Mouse (Mus musculus): ENCODE data around the gene Capn2.

Capn2 gene

DNA sequence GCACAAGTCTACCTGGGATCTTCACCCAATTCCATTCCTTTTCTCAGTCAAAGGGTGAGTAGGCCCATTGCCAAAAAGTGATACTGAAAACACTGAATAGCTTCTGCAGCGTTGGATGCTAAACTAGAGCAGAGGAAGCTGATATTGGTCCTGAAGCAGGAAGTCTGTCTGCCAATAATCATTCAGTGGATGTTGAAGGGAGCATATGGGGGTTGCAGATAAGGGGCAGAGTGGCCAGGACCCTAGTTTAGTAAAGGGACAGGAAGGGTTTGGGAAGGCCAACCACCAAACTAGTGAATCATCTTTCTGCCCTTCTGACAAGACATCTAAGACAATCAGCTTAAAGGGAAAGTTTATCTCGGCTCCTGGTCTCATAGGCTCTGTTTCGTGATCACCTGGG is 6.3 kb upstream of the Capn2 start:
- no peak for DNase-seq

DNA sequence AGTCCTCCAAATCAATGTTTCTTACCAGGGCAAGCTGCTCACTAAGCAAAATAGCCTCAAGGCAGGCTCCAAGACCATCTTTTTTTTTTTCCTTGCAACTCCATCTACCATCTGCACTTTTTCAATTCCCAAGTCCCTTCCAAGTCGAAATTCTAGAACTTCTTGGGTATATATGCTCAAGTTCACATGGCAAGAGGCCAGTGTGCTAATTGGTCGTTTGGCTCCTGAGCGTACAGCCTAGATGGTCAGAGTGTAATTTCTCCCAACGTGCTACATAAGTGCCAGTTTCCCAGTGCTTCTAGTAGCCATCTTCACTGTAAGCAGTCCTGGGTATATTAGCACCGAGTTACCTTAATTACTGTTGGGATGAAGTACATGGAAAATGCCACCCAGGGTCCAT is 5.6 kb upstream of the Capn2 start:
- DNase-seq: no peak

DNA sequence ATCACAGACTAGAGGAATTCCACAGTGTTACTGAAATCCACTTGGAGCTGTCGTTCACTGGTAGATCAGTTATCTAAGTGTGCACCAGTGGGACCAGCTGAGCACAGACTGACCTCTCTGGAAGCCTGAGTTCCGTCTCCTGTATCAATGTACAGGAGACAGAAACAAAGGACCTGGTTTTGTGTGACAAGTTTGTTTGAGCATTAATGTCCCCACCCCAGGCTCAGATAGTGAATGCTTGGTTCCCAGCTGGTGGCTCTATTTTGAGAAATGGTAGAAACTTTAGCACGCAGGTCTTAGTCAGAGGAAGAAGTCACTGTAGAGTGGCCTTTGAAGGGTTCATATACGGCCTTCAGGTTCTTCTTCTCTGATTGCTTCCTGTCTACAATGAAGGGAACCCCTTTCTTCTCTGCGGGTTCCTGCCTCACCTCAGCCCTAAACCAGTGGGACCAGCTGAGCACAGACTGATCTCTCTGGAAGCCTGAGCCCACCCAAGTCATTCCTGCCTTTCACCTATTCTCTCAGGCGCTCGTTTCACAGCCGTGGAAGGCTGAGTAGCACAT is 3.6 kb upstream of the Capn2 start:
- DNase-seq: no peak

DNA sequence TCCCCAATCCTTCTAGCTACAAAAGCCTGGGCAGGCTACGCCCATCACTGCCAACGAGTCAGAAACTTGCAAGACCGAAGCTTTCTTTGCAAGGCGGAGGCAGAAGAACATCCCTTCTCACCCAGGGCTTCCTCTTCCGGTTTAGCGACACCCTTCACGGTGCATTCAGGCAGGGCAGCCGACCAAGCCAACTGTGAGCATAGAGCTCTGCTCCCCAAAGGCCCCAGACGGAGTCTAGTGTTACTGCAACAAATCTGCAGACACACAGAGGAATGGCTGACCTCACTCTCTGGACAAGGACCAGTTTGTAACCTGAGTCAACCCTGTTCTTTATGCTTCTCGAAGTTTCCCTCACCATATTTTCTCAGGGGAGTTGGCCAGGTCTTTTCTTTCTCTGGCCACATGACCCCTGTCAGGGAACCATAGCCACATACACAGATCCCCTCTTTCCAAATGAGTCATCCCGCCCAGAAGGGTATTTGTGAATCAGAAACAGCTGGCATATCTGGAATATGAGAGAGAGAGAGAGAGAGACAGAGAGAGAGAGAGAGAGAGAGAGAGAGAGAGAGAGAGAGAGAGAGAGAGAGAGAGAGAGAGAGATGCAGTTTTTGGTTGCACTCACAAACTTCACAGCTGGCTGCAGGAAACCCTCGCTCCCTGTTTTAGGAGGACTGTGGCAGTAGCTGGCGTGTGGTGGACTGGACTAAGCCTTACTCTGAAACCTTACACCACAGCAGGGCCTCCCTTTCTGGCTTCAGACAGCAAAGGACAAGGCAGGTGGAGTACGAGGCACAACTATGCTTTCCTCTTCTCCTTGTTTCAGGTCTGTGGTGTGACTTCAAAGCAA is 2.9 kb upstream of the Capn2 start:
- no peak for DNase-seq

DNA sequence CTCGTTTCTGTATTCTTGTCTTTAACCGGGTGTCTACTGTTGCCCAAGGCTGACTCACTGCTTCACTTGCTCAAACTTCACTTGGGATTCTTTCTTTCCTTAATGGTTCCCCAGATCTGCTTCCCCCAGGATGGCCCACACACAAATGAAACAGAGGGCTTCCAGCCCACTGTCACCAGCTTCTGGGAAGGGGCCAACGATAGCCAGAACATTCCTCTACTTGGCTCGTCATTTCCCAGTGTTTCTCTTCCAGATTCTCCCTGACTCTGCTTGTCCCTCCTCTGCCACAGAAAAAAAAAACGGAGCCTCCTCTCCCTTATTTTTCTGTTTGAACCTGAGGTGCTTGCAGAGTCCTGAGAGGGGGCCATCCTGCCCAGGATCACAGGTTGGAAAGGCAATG is 1.9 kb upstream of the Capn2 start:
- no peak for DNase-seq

DNA sequence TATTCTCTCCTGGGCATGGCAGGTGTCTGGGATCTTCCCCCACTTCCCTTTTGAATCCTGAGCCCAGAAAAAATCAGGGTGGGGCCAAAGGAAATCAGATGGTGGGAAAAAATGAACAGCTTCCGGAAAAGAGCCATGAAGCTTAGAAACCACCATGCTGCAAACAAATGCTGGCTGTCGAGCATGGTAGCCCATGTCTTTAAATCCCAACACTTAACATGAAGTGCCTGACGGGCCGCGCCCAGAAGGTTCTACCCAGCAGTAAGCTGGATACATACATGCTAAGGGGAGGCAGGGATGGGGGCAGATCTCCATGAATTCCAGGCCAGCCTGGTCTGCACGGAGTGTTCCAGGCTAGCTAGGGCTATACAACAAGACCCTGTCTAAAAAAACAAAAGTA is 1.4 kb upstream of the Capn2 start:
- no peak for DNase-seq

DNA sequence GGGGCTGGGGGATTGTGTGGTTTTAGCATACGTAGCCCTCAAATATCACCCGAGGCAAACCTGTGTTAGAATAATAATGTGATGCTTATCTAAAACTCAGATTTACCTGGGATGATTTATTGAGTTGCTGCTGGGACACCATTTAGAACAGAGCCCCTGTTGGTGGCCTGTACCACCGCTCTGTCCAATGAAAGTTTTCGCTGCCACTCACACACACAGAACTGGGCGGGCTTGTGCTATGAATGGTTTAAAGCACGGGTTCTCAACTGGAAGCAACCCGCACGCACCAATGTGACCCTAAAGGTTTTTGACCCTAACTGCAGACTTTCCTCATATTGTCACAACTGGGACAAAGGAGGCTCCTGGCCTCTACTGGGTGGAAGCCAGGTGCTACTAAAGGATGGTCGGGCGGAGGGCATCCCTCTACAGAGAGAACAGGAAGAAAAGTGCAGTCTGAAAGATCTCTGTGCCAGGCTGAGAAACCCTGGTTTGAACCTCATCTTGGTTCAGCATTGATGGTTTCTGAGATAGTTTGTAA is 804 bp upstream of the Capn2 start:
- DNase-seq: no peak

DNA sequence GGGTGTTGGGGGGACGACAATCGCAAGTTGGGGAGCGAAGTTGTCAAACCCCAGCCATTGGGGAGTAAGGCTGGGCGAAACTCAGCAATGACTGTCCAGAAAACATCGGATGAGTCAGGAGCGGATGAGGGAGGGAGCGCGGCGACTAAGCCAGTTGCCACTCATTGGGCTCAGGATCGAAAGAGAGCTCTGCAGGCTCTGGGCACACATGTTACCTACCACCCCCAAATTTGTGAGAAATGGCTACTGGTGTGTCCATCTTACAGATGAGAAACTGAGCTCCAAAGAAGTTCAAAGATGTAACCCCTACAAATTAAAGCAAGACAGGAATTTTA is 236 bp upstream of the Capn2 start:
- no peak for DNase-seq

DNA sequence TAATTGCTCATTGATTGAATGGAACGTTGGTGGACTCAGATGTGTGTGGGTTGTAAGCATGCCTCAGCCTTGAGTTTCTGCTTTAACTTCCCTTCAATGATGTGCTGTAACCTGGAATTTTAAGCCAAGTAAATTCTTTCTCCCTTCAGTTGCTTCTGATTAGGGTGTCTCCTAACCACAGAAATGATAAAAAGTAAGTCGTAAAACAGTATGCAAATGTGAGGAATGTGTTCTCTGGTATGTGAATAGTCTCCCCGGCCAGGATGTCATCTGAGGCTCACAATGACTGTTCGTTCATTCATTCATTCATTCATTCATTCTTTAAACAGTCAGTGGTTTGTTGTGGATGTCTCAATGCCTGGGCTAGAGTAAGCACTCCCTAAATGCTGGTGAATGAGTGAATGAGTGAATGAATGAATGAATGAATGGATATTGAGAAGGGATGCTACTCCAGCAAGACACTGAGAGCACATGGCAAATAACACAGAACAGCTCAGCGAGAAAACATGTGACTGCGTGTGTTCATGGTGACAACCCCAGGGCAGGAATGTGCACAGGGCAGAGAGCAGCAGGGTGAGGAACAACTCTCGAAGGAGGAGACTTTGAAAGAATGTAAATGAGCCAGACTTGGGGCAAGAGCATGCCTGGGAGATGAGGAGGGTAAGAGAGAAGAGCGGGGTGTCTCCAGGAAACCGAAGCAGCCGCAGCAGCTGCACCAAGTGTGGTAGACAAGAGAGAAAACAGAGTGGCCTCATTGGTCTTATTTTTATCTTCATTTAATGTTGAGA is 2.4 kb downstream of the Capn2 start:
- DNase-seq: no peak

DNA sequence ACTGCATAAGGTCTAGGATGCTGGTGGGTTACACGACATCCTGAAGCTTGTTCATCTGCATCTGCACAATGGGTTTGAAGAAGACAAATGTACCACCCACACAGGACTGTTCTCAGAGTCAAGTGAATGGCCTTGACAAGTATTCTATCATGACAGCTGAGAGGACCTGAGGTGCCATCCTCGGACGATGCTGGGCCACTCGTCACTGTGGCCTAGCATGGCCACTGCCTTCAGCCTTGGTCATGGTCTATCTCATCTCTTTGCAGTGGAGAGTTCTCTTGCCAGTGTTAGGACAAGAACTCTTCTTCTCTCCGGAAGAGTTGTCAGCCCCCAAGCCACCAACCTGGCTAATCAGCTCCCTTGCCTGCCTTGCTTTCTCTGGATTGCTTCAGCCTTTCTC is 3.7 kb downstream of the Capn2 start:
- no peak for DNase-seq

DNA sequence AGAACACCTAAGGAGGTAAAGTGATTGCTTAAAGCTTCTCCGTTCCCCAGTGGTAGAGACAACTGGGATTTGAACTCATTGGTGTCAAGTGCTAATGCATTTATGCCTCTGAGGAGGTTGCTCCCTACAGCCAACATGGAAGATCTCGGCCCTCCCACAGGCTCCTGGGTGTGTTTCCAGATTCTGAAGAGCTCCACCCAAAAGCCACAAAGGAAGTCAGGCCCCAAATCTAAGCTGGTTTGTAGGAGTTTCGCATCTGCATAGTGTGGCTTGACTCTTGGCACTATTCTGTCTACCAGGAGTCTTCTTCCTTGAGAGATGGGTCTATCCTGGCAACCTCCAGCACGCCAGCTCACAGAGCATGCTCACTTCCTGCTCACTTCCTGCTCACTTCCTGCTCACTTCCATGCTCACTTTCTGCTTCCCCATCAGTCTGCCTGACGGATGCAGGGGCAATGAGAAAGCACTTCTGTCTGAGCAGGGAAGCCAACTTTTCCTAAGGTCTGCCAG is 4.5 kb downstream of the Capn2 start:
- no peak for DNase-seq

DNA sequence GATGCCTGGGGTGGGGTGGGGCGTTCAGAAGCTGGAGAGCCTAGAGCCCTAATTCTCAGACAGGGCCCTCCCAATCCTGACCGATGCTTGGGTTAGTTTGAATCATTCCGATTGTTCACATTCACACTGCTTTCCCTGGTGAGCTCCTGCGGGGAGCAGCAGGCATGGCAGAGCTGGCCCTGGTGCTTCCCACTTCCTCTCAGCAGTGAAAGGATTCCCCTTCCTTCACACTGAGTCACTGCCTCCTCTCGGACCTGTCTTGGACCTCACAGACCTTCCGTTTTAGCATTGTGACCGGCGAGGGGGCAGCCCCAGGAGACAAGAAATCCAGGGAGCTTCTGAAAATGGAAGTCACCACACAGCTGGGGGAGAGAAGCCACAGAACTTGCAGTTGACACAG is 5.6 kb downstream of the Capn2 start:
- DNase-seq: no peak

DNA sequence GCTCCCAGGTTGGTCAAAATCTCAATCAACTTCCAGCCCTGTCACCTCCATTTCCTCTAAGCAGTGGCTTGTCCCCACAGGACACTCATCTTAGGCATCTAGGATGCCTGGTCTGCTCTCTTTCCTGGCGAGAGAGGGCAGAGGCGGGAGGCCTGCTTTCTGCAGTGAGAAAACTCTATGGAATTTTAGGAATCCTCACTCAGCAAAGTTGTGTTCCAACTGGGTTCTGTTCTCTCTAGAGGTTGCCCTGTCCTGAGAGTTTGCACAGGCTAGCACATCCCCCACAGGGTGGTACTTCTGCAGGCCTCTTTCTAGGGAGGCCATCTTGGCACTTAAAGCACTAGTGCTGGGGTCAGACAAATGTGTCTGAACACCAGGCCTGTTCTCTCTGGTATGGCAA is 6.3 kb downstream of the Capn2 start:
- DNase-seq: no peak

DNA sequence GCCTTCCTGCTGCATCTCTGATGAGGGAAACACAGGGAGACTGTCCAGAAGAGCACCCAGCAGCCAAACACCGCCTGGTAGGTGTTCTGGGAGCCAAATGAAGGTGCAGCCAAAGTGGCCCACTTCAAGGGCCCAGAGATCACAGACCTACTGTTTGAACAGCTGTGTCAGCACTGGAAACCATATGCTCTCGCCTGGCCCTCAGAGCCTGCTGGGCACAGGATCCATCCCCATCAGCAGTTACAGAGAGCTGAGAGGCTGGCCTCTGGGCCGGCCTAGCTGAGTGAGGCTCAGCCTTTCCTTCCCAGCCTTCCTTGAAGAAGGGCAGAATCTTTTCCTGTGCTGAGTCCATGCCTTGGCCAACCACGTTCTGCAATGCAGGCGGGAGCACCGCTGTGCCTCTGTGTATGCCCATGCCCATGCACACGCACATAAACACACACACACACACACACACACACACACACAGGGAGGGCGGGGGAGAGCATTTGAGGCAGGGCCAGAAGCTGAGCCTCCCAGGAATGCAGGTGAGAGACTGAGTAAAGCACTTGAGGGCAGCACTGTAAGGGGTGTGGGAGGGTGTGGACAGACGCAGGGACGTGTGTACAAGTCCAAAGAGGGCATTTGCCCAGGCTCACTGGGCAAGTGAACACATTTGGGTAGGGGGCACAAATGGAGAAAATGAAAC is 8.2 kb downstream of the Capn2 start:
- DNase-seq: no peak

DNA sequence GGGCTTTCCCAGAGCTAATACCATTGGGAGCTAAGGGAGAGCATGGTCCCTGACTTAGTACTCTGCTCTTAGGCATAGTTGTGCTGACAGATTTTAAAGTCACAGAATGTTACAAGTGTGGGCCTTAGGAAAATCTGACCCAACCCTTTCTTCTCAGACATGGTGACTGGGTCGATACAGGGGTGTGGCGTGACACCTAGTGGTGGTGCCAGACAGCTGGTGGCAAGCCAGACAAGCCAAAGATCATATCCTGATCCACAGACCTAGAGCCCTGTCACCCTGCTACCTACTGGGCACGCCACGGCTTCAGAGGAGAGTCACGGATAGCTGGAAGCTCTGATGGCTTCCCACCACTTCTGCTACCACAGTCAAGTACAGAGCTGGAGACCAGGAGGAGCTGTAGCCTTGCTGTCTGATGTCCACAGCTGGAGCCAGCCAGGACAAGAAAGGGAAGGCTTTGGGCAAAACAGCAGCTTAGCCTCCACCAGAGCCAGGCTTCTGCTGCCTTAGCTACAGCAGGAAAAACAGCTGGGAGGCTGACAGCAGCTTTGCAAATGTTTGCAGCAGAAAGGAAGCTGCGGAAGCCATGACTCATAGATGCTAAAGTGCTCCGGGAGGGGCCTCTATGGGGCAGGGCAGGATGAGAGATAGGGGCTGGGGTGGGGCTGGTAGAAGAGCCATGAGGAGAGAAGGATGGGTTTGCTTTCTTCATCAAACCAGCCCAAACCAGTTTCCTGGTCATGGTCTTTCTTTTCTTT is 11.0 kb downstream of the Capn2 start:
- DNase-seq: peak; percentile 62

DNA sequence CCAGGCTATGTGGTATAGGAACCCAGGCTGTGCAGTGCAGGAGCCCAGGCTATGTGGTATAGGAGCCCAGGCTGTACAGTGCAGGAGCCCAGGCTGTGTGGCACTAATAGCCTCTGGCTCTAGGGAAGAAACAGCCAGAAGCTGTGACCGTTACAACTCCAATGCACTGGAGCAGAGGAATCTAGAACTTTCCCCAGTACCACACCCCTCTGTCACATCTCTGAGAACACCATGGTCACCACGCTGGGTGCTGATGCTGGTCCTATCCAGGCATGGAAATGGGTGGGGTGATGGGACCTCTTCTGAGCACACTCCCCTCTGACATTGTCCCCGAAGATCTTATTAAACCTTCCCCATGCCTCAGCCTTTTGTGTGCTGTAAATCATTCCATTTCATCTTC is 12.1 kb downstream of the Capn2 start:
- no peak for DNase-seq

DNA sequence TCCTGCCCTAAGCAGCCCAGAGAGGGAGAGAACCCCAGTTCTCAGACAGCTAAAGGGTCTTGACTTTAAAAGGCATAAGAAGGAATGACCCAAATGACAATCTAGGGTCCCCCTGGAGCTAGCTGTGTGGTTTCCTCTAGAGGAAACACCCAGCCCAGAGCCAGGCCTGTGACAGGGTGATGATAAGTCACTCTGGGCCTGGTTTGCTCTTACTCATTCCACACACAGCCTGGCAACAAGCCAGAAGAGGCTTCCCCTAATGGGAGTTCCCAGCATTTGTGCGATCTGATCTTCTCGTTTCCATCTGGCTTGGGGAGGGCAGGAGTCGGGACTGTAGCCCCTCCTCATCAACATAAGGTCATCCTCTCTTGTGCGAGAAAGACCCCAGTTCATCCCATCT is 13.2 kb downstream of the Capn2 start:
- DNase-seq: peak; percentile 60

DNA sequence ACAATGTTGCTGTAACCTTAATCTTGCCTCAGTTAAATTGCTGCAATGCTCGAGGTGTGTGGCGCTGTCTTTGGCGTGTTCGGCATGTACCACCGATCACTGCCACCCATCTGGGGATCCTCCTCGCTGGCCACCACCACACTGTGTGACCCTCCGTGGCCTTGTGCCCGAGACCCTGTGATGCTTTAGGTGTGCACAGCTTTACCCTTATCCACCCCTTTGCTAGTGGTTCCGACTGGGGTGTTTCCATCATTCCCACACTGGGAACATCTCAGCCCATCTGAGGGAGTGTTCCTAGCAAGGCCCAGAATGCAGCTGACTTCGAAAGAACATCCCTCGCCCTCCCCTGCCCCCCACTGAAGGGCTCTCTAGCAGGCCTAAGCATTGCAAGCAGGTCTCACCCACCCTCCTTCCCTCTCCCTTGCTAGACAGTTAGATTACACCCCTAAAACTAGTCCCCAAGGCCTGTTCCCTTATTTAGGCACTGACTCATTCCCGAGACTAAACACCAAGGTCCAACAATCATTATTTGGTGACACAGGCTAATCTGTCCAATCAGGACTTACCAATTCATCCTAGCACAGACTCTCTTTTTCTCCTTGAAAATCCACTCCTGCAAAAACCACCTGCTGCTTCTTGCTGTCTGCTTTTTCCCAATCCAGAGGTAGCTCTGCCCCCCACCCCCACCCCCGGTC is 14.1 kb downstream of the Capn2 start:
- DNase-seq: no peak

DNA sequence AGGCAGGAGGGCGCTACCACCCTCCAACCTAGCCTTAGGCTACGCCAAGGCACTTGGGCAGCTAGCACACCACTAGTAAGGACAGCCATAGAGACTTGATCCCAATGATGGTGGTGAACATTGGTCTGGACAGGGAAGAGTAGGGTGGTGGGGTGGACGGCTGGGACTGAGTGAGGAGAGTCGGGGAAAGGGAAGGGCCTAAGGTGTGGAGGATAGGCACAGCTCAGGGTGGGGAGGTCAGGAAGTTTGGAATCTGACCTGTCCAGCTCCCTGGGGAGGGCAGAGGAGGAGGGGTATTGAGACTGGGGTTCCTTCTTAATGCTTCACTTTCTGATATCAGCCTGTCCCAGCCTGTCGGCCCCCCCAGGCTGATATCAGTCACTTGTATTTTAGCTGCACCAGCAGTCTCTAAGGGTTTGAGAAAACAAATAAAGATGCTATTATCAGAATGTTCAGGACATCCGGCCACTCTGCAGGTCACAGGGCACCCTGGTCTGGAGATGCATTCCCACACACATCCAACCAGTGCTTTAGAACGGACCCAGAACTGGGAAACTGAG is 14.8 kb downstream of the Capn2 start:
- no peak for DNase-seq

DNA sequence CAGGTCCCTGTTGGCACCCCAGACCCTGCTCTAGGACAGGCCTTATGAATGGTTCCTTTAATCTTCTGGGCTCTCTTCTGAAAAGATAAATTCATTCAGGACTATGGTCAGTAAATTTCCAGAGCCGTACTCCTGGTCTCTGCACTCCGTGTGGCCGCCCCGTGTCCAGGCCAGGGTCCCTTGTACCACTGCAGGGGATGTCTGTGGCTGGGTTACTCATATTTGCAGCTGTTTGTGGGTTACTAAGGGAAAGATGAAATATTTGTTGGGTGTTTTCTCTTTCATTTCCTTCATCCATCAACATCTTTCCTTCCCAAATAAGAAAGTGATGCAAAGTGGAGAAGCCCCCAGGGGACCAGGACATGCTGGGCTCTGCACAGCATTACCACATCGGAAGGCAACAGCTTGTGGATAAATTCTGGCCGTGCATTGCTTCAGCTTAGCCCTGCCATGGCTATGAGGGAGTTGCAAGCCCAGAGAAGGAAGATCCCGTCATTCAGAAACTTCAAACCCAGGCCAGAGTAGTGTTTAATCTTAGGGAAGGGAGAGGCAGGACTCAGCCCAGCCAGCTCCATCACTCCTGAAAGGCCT is 15.5 kb downstream of the Capn2 start:
- DNase-seq: no peak

DNA sequence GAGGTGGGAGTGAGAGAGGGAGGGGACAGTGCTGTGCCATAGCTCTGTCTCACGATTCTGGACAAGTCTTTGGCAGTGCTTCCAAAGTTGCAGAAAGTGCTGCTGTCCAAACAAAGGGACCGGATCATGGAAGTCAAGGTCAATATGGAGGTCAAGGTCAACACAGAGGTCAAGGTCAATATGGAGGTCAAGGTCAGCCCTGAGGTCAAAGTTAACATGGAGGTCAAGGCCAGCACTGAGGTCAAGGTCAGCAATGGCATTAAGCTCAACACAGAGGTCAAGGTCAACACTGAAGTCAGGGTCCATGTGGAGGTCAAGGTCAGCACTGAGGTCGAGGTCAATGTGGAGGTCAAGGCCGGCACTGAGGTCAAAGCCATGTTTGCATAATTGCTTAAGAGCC is 16.6 kb downstream of the Capn2 start:
- DNase-seq: no peak

All from kidney, adult 18-20 months (tissue).